ENCODE assay signal across 26 mouse cellular contexts in the genomic region with DNA sequence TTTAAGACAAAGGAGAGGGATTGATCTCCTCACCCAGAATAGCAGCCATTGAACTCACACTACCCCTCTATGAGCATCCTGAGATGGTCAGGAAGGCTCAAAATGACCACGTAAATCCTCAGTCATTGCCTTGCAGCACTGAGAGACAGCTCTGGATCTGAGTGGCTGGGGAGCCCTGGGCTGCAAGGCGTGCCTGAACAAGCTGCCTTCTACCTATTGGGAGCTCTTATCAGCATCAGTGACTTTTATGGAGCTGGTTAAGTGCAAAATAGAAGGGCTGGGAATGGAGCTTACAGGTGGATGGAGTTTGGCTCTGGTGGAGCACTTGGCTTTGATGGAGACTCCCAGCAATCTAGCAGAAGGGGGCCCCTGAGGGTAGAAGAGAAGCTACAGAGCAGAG. TPM values are rescaled to one million over a fixed set of nuclear protein-coding genes. Genes with fewer than 3 reads are reported as not detected.
DNase-seq lines count a peak whose midpoint lies in the region; ATAC-seq lines count a peak whose summit lies in the region.
"Had no signal": no experiment of that assay in that cellular context is flagged by ENCODE, and none has a peak within 500 bp of the region (broad histone marks: within the 10 kb centered on the region; RNA-seq: fewer than 3 reads in every experiment).

No protein-coding gene starts in this region.

- no peak overlapping the region for H3K9ac ChIP-seq in heart, embryonic 11.5 days (ENCODE audit: low read depth, low read length)
- no peak overlapping the region for H3K9ac ChIP-seq in lung, embryonic 15.5 days
- H3K9ac ChIP-seq in intestine, embryonic 14.5 days (ENCODE audit: low read length): no peak overlapping the region
- no peak overlapping the region for H3K9ac ChIP-seq in intestine, embryonic 15.5 days
- H3K9ac ChIP-seq: embryonic facial prominence, embryonic 12.5 days; embryonic facial prominence, embryonic 15.5 days; forebrain, postnatal 0 days; heart, embryonic 15.5 days; hindbrain, embryonic 12.5 days; hindbrain, embryonic 15.5 days had no signal

- no peak for ATAC-seq in heart, embryonic 11.5 days (replicated peaks; ENCODE audit: insufficient number of reproducible peaks, low FRiP score, low TSS enrichment)
- ATAC-seq in lung, embryonic 15.5 days (ENCODE audit: borderline replicate concordance, extremely low read depth, low FRiP score, low TSS enrichment): no peak; the same call in 1 of the 2 replicates
- ATAC-seq in intestine, embryonic 14.5 days (replicated peaks; ENCODE audit: low FRiP score, low TSS enrichment, low read depth): peak; percentile 32; the same call in 1 of the 2 replicates
- ATAC-seq in intestine, embryonic 15.5 days: peak; percentile 85
- ATAC-seq: activated CD4-positive, CD25-positive, alpha-beta regulatory T cell, adult 4 months; CD4-positive, CD25-positive, alpha-beta regulatory T cell, adult 4 months; forebrain, embryonic 14.5 days; forebrain, postnatal 0 days had no signal

- H3K4me1 ChIP-seq in heart, embryonic 10.5 days: peaks cover 20% of the 10 kb centered on the region
- peaks cover 9% of the 10 kb centered on the region; the same call in 1 of the 2 replicates for H3K4me1 ChIP-seq in heart, embryonic 11.5 days (ENCODE audit: control insufficient read depth, insufficient read depth, low read length)
- peaks cover 13% of the 10 kb centered on the region for H3K4me1 ChIP-seq in lung, embryonic 15.5 days
- no peaks in the 10 kb centered on the region for H3K4me1 ChIP-seq in intestine, embryonic 14.5 days (replicated peaks; ENCODE audit: control insufficient read depth, insufficient read depth, low read length)
- peaks cover 7% of the 10 kb centered on the region; the same call in 1 of the 2 replicates for H3K4me1 ChIP-seq in intestine, embryonic 15.5 days (replicated peaks)
- H3K4me1 ChIP-seq: embryonic facial prominence, embryonic 12.5 days; embryonic facial prominence, embryonic 15.5 days; hindbrain, embryonic 12.5 days; hindbrain, embryonic 15.5 days had no signal

- no peak overlapping the region for H3K4me2 ChIP-seq in heart, embryonic 11.5 days
- H3K4me2 ChIP-seq in lung, embryonic 15.5 days: no peak overlapping the region
- H3K4me2 ChIP-seq in intestine, embryonic 14.5 days (ENCODE audit: low read length): no peak overlapping the region
- no peak overlapping the region for H3K4me2 ChIP-seq in intestine, embryonic 15.5 days (replicated peaks)
- H3K4me2 ChIP-seq: embryonic facial prominence, embryonic 12.5 days; embryonic facial prominence, embryonic 15.5 days; heart, embryonic 15.5 days; hindbrain, embryonic 12.5 days; hindbrain, embryonic 15.5 days had no signal

- no peaks in the 10 kb centered on the region for H3K27me3 ChIP-seq in heart, embryonic 10.5 days (ENCODE audit: insufficient read depth, poor library complexity, severe bottlenecking)
- no peaks in the 10 kb centered on the region for H3K27me3 ChIP-seq in heart, embryonic 11.5 days (ENCODE audit: control insufficient read depth, insufficient read depth, low read length)
- H3K27me3 ChIP-seq in lung, embryonic 15.5 days: no peaks in the 10 kb centered on the region
- H3K27me3 ChIP-seq in intestine, embryonic 14.5 days (replicated peaks; ENCODE audit: control insufficient read depth, insufficient read depth, low read length): no peaks in the 10 kb centered on the region
- no peaks in the 10 kb centered on the region for H3K27me3 ChIP-seq in intestine, embryonic 15.5 days (replicated peaks)
- H3K27me3 ChIP-seq: embryonic facial prominence, embryonic 12.5 days; embryonic facial prominence, embryonic 15.5 days; heart, embryonic 15.5 days; hindbrain, embryonic 12.5 days; hindbrain, embryonic 15.5 days had no signal

- no peak overlapping the region for H3K4me3 ChIP-seq in heart, embryonic 10.5 days
- H3K4me3 ChIP-seq in heart, embryonic 11.5 days (ENCODE audit: low read depth, low read length): no peak overlapping the region
- no peak overlapping the region for H3K4me3 ChIP-seq in lung, embryonic 15.5 days
- no peak overlapping the region for H3K4me3 ChIP-seq in intestine, embryonic 14.5 days (ENCODE audit: low read depth, low read length)
- H3K4me3 ChIP-seq in intestine, embryonic 15.5 days (replicated peaks): no peak overlapping the region
- H3K4me3 ChIP-seq: embryonic facial prominence, embryonic 12.5 days; embryonic facial prominence, embryonic 15.5 days; gastrocnemius, adult 2 months; heart, embryonic 15.5 days; hindbrain, embryonic 12.5 days; hindbrain, embryonic 15.5 days had no signal

- no peaks in the 10 kb centered on the region for H3K36me3 ChIP-seq in heart, embryonic 10.5 days
- no peaks in the 10 kb centered on the region for H3K36me3 ChIP-seq in heart, embryonic 11.5 days (ENCODE audit: control insufficient read depth, insufficient read depth, low read length)
- no peaks in the 10 kb centered on the region for H3K36me3 ChIP-seq in lung, embryonic 15.5 days
- H3K36me3 ChIP-seq in intestine, embryonic 14.5 days (ENCODE audit: control insufficient read depth, insufficient read depth, low read length): no peaks in the 10 kb centered on the region
- no peaks in the 10 kb centered on the region for H3K36me3 ChIP-seq in intestine, embryonic 15.5 days
- H3K36me3 ChIP-seq: embryonic facial prominence, embryonic 12.5 days; embryonic facial prominence, embryonic 15.5 days; heart, embryonic 15.5 days; hindbrain, embryonic 12.5 days; hindbrain, embryonic 15.5 days had no signal

- no peak for DNase-seq in heart, embryonic 10.5 days (ENCODE audit: low spot score)
- DNase-seq in lung, postnatal 14 days: no peak
- no peak for DNase-seq in intestine, embryonic 14.5 days (ENCODE audit: low spot score)
- no peak for DNase-seq in T-cell, adult 2 months (ENCODE audit: low spot score)
- DNase-seq in retina, embryonic 14.5 days (ENCODE audit: low spot score): no peak
- DNase-seq: adrenal gland, postnatal 10 days; cerebellum, adult 11 months; cerebellum, adult 2 months; cerebellum, adult 9-11 months; cerebellum, postnatal 25 days; forebrain, postnatal 0 days; gastrocnemius, adult 2 months; gastrocnemius, postnatal 14 days; heart, adult 18-20 months; heart, postnatal 10 days had no signal

- H3K9me3 ChIP-seq in heart, embryonic 10.5 days: no peaks in the 10 kb centered on the region
- no peaks in the 10 kb centered on the region for H3K9me3 ChIP-seq in heart, embryonic 11.5 days (replicated peaks; ENCODE audit: control insufficient read depth, low read length)
- no peaks in the 10 kb centered on the region for H3K9me3 ChIP-seq in lung, embryonic 15.5 days
- H3K9me3 ChIP-seq in intestine, embryonic 14.5 days (ENCODE audit: control insufficient read depth, low read length): no peaks in the 10 kb centered on the region
- H3K9me3 ChIP-seq in intestine, embryonic 15.5 days: no peaks in the 10 kb centered on the region
- H3K9me3 ChIP-seq: embryonic facial prominence, embryonic 12.5 days; embryonic facial prominence, embryonic 15.5 days; heart, embryonic 15.5 days; hindbrain, embryonic 12.5 days; hindbrain, embryonic 15.5 days had no signal

- H3K27ac ChIP-seq in heart, embryonic 10.5 days: 0 out of 2 replicates have a peak overlapping the region, but pooled peaks have one; percentile 3
- no peak overlapping the region for H3K27ac ChIP-seq in heart, embryonic 11.5 days (ENCODE audit: low read depth, low read length)
- H3K27ac ChIP-seq in lung, embryonic 15.5 days: peak overlapping the region; percentile 38
- H3K27ac ChIP-seq in intestine, embryonic 14.5 days (ENCODE audit: low read depth): no peak overlapping the region
- H3K27ac ChIP-seq in intestine, embryonic 15.5 days: peak overlapping the region; percentile 32; the same call in 1 of the 2 replicates
- H3K27ac ChIP-seq: embryonic facial prominence, embryonic 12.5 days; embryonic facial prominence, embryonic 15.5 days; gastrocnemius, adult 2 months; heart, embryonic 15.5 days; hindbrain, embryonic 12.5 days; hindbrain, embryonic 15.5 days had no signal

- WGBS in heart, embryonic 10.5 days: 41% methylated on average over 2 of the region's 2 CpGs
- WGBS in heart, embryonic 11.5 days (ENCODE audit: insufficient replicate concordance): 41% methylated on average over 2 of the region's 2 CpGs
- WGBS in lung, embryonic 15.5 days: 40% methylated on average over 2 of the region's 2 CpGs
- WGBS in intestine, embryonic 14.5 days: 48% methylated on average over 2 of the region's 2 CpGs
- 47% methylated on average over 2 of the region's 2 CpGs for WGBS in intestine, embryonic 15.5 days

RNA-seq across cellular contexts. Expression of a gene that starts 9.2 kb away (rescaled TPM):
- 46.9 and 60.9 TPM in 2 replicates for polyA plus RNA-seq in heart, embryonic 10.5 days (2016; fragmentation: Nextera tagmentation; extraction: Ambion mirVana)
- polyA plus RNA-seq in heart, embryonic 11.5 days (2014; fragmentation: Nextera tagmentation; extraction: Ambion mirVana): 69.8 and 74.4 TPM in 2 replicates
- 31.2 and 35.9 TPM in 2 replicates for polyA plus RNA-seq in lung, embryonic 15.5 days (2015; fragmentation: Nextera tagmentation; extraction: Ambion mirVana)
- polyA plus RNA-seq in intestine, embryonic 14.5 days (2014; fragmentation: Nextera tagmentation; extraction: Ambion mirVana): 44.2 and 49.8 TPM in 2 replicates
- 33.1 and 35.5 TPM in 2 replicates for polyA plus RNA-seq in intestine, embryonic 15.5 days (2015; fragmentation: Nextera tagmentation; extraction: Ambion mirVana)

Comparison
In these comparisons a context has a peak if more than half of its experiments do, and no peak if none do; other contexts are left out.
1. H3K27ac ChIP-seq: peak in heart, embryonic 10.5 days (single experiment), lung, embryonic 15.5 days (single experiment) and intestine, embryonic 15.5 days (single experiment); none in heart, embryonic 11.5 days (single experiment) and intestine, embryonic 14.5 days (single experiment).
2. ATAC-seq: peak in intestine, embryonic 14.5 days (single experiment) and intestine, embryonic 15.5 days (single experiment); none in heart, embryonic 11.5 days (single experiment) and lung, embryonic 15.5 days (single experiment).